Mouse (Mus musculus) MEL (cell line): ENCODE results near the gene Galnt13. TPM values are rescaled to one million over a fixed set of nuclear protein-coding genes. Genes with fewer than 3 reads are reported as not detected.

ENCODE experiments used
- DNase-seq: peaks from one replicate; pipeline ENCODE4 v3.0.0; 2011; ENCODE audit warnings: low read depth, low spot score
- H3K27ac ChIP-seq: 2 replicates; pipeline ENCODE4 v1.5.1; 2012; ENCODE audit warnings: low read depth, mild to moderate bottlenecking, control low read depth, low read length, moderate library complexity; ENCODE audit not compliant: control insufficient read depth
- H3K27me3 ChIP-seq, 2 experiments: fragments of 150-350 bp in 1 of 2; sonication (generic) in 1 of 2; 2 replicates each; pipeline ENCODE4 v1.6.1; 2012; ENCODE audit warnings: low read length in 2 of 2, mild to moderate bottlenecking in 2 of 2, improper control_type of control experiment in 1 of 2, moderate library complexity in 1 of 2; ENCODE audit not compliant: insufficient read depth in 2 of 2, control insufficient read depth in 1 of 2
- H3K36me3 ChIP-seq, 2 experiments: 2 replicates each; pipeline ENCODE4 v1.6.1; 2012 to 2014; ENCODE audit warnings: low read length in 2 of 2, improper control_type of control experiment in 1 of 2, inconsistent platforms in 1 of 2, mild to moderate bottlenecking in 1 of 2; ENCODE audit not compliant: insufficient read depth in 2 of 2, control insufficient read depth in 1 of 2
- H3K4me1 ChIP-seq, 2 experiments: fragments of 150-350 bp in 1 of 2; sonication (generic) in 1 of 2; 2 replicates each; pipeline ENCODE4 v1.6.1; 2012; ENCODE audit warnings: low read length in 2 of 2, improper control_type of control experiment in 1 of 2, mild to moderate bottlenecking in 1 of 2; ENCODE audit not compliant: insufficient read depth in 2 of 2, control insufficient read depth in 1 of 2
- H3K4me3 ChIP-seq, 2 experiments: fragments of 150-350 bp in 1 of 2; sonication (generic) in 1 of 2; 2 replicates each; pipeline ENCODE4 v1.5.1; 2012; ENCODE audit warnings: low read depth in 2 of 2, low read length in 2 of 2, mild to moderate bottlenecking in 2 of 2, moderate library complexity in 2 of 2, control low read depth in 1 of 2, improper control_type of control experiment in 1 of 2; ENCODE audit not compliant: control insufficient read depth in 1 of 2, insufficient read depth in 1 of 2
- H3K79me2 ChIP-seq: 2 replicates; pipeline ENCODE4 v1.6.1; 2012; ENCODE audit warnings: mild to moderate bottlenecking, low read length, moderate library complexity; ENCODE audit not compliant: control insufficient read depth, poor library complexity, insufficient read depth
- H3K9ac ChIP-seq: 2 replicates; pipeline ENCODE4 v1.6.1; 2012; ENCODE audit warnings: low read depth, mild to moderate bottlenecking, control low read depth, low read length, moderate library complexity; ENCODE audit not compliant: control insufficient read depth, poor library complexity, severe bottlenecking
- H3K9me3 ChIP-seq: fragments of 150-350 bp; sonication (generic); replicated peaks from 2 replicates; pipeline ENCODE4 v1.6.1; 2012; ENCODE audit warnings: mild to moderate bottlenecking, low read length, improper control_type of control experiment, moderate library complexity; ENCODE audit not compliant: insufficient read depth
- BHLHE40 ChIP-seq: IDR thresholded peaks from 2 replicates; pipeline ENCODE4 v1.6.1; 2012; ENCODE audit warnings: low read depth, mild to moderate bottlenecking, inconsistent platforms, low read length, improper control_type of control experiment, borderline replicate concordance
- CTCF ChIP-seq, 3 experiments: IDR thresholded peaks in 2 of 3; conservative IDR thresholded peaks in 1 of 3; 2 replicates each; pipeline ENCODE4 v1.5.1; 2011 to 2012; ENCODE audit warnings: low read length in 3 of 3, low read depth in 2 of 3, mild to moderate bottlenecking in 2 of 3, improper control_type of control experiment in 1 of 3, inconsistent platforms in 1 of 3, mixed read lengths in 1 of 3, moderate library complexity in 1 of 3; ENCODE audit not compliant: control insufficient read depth in 1 of 3, insufficient read depth in 1 of 3, poor library complexity in 1 of 3, severe bottlenecking in 1 of 3
- E2F4 ChIP-seq: IDR thresholded peaks from 2 replicates; pipeline ENCODE4 v1.6.1; 2011; ENCODE audit warnings: low read depth, low read length, improper control_type of control experiment, borderline replicate concordance
- EP300 ChIP-seq, 2 experiments: IDR thresholded peaks; 2 replicates each; pipeline ENCODE4 v1.6.1; 2011; ENCODE audit warnings: improper control_type of control experiment in 2 of 2, low read length in 2 of 2, low read depth in 1 of 2, mild to moderate bottlenecking in 1 of 2
- GABPA ChIP-seq: IDR thresholded peaks from 2 replicates; pipeline ENCODE4 v1.6.1; 2012; ENCODE audit warnings: low read depth, mild to moderate bottlenecking, inconsistent platforms, low read length, improper control_type of control experiment, moderate library complexity
- GATA1 ChIP-seq: IDR thresholded peaks from 2 replicates; pipeline ENCODE4 v1.6.1; 2011; ENCODE audit warnings: low read depth, low read length, improper control_type of control experiment
- JUND ChIP-seq: IDR thresholded peaks from 2 replicates; pipeline ENCODE4 v1.6.1; 2011; ENCODE audit warnings: low read depth, mild to moderate bottlenecking, improper control_type of control experiment, low read length
- KAT2A ChIP-seq: conservative IDR thresholded peaks from 2 replicates; pipeline ENCODE4 v1.6.1; 2012; ENCODE audit warnings: low read depth, low read length, improper control_type of control experiment, inconsistent platforms
- MAX ChIP-seq: IDR thresholded peaks from 2 replicates; pipeline ENCODE4 v1.6.1; 2011; ENCODE audit warnings: low read length, improper control_type of control experiment
- MAZ ChIP-seq: IDR thresholded peaks from 2 replicates; pipeline ENCODE4 v1.6.1; 2012; ENCODE audit warnings: low read depth, mild to moderate bottlenecking, inconsistent platforms, low read length, improper control_type of control experiment
- MEF2A ChIP-seq: IDR thresholded peaks from 2 replicates; pipeline ENCODE4 v1.6.1; 2014; ENCODE audit warnings: low read depth, mild to moderate bottlenecking, inconsistent platforms, low read length, improper control_type of control experiment; ENCODE audit not compliant: poor library complexity, insufficient replicate concordance, severe bottlenecking; ENCODE audit errors: extremely low read depth
- MXI1 ChIP-seq: IDR thresholded peaks from 2 replicates; pipeline ENCODE4 v1.6.1; 2011; ENCODE audit warnings: mild to moderate bottlenecking, low read depth, low read length, improper control_type of control experiment
- POLR2AphosphoS2 ChIP-seq: IDR thresholded peaks from 2 replicates; pipeline ENCODE4 v1.6.1; 2011; ENCODE audit warnings: low read length, improper control_type of control experiment
- POLR2AphosphoS5 ChIP-seq: IDR thresholded peaks from 2 replicates; pipeline ENCODE4 v1.6.1; 2012; ENCODE audit warnings: low read depth, borderline replicate concordance, mild to moderate bottlenecking, inconsistent platforms, low read length, moderate library complexity, mixed read lengths
- RAD21 ChIP-seq: IDR thresholded peaks from 2 replicates; pipeline ENCODE4 v1.6.1; 2011; ENCODE audit warnings: mild to moderate bottlenecking, low read depth, low read length, improper control_type of control experiment
- RCOR1 ChIP-seq: IDR thresholded peaks from 2 replicates; pipeline ENCODE4 v1.6.1; 2012; ENCODE audit warnings: low read depth, mild to moderate bottlenecking, inconsistent platforms, low read length, improper control_type of control experiment
- SIN3A ChIP-seq: IDR thresholded peaks from 2 replicates; pipeline ENCODE4 v1.6.1; 2012; ENCODE audit warnings: low read length, improper control_type of control experiment, inconsistent platforms
- SMC3 ChIP-seq: IDR thresholded peaks from 2 replicates; pipeline ENCODE4 v1.6.1; 2011; ENCODE audit warnings: low read depth, low read length, improper control_type of control experiment
- TAL1 ChIP-seq: IDR thresholded peaks from 2 replicates; pipeline ENCODE4 v1.6.1; 2012; ENCODE audit warnings: mild to moderate bottlenecking, inconsistent platforms, low read length, moderate library complexity, mixed read lengths
- TCF12 ChIP-seq: IDR thresholded peaks from 2 replicates; pipeline ENCODE4 v1.6.1; 2014; ENCODE audit warnings: low read depth, mild to moderate bottlenecking, inconsistent platforms, low read length, improper control_type of control experiment, moderate library complexity
- ZNF384 ChIP-seq: IDR thresholded peaks from 2 replicates; pipeline ENCODE4 v1.6.1; 2012; ENCODE audit warnings: low read depth, mild to moderate bottlenecking, inconsistent platforms, low read length, improper control_type of control experiment
- polyA plus RNA-seq, 2 experiments: library from polyadenylated mRNA; stranded (reverse) in 1 of 2; unstranded in 1 of 2; fragments of >175 nt in 1 of 2; fragments of >200 nt in 1 of 2; gene quantifications; 2 replicates each; pipeline versions ENCODE4 v1.2.1 to v1.2.4; 2012; ENCODE audit warnings: low replicate concordance in 2 of 2, low read depth in 1 of 2; ENCODE audit not compliant: insufficient read length in 2 of 2, insufficient read depth in 1 of 2, missing spikeins in 1 of 2
- total RNA-seq: library from RNA; depleted of rRNA; stranded (reverse); fragments of 300-350 nt; gene quantifications from 2 replicates; pipeline ENCODE4 v1.2.3, GENCODE M21; 2012

Gene Galnt13
- total and polyA plus RNA-seq, 3 experiments = not detected

GRCm38 (mm10) chr2:55101279-55101678, 665.2 kb downstream of the Galnt13 start:
- H3K9me3 ChIP-seq = no peaks in the 10 kb centered on the region
- no peak overlapping the region for H3K9ac ChIP-seq
- no peaks in the 10 kb centered on the region for H3K79me2 ChIP-seq
- H3K4me3 ChIP-seq = no peak overlapping the region
- no peak overlapping the region for H3K27ac ChIP-seq
- TF ChIP-seq RAD21 (no peak; the same call in 1 of the 2 replicates), SMC3 (0 out of 2 replicates have a peak, but pooled peaks have one; percentile 23), POLR2AphosphoS2 (no peak), GABPA (no peak), MXI1 (no peak), CTCF (IDR thresholded peaks at IDR 0.05 in 2 of 3, conservative IDR thresholded peaks at IDR 0.05 in 1 of 3; ENCODE audit: control insufficient read depth in 1 of 3, insufficient read depth in 1 of 3, low read depth in 2 of 3, low read length in 3 of 3, poor library complexity in 1 of 3, severe bottlenecking in 1 of 3) (peak; percentile 10 to 20 (median 15); a peak in 2 of 6 replicates), GATA1 (no peak), MAZ (no peak), EP300 (IDR thresholded peaks at IDR 0.05; ENCODE audit: low read depth in 1 of 2, low read length in 2 of 2) (no peak), SIN3A (no peak), TAL1 (no peak)
- DNase-seq = peak; percentile 3
- H3K36me3 ChIP-seq = no peaks in the 10 kb centered on the region
- H3K4me1 ChIP-seq = no peaks in the 10 kb centered on the region
- no peaks in the 10 kb centered on the region for H3K27me3 ChIP-seq

- H3K36me3 ChIP-seq = no peaks in the 10 kb centered on the region
- no peaks in the 10 kb centered on the region for H3K27me3 ChIP-seq
- H3K79me2 ChIP-seq = no peaks in the 10 kb centered on the region
- no peaks in the 10 kb centered on the region for H3K4me1 ChIP-seq
- no peaks in the 10 kb centered on the region for H3K9me3 ChIP-seq
- H3K4me3 ChIP-seq = no peak overlapping the region
- no peak for DNase-seq
- no peak overlapping the region for H3K27ac ChIP-seq
- no peak overlapping the region for H3K9ac ChIP-seq
- TF ChIP-seq POLR2AphosphoS5 (no peak), SMC3 (no peak), MEF2A (no peak), RCOR1 (no peak), BHLHE40 (no peak), KAT2A (no peak), E2F4 (no peak), TCF12 (no peak), JUND (no peak), MAX (no peak), ZNF384 (no peak)
Measured at GRCm38 (mm10) chr2:55103521-55103920, 667.4 kb downstream of the Galnt13 start.
